Mouse (Mus musculus): ENCODE measurements at regions not wholly inside any gene's neighbourhood (a gene's known extent, or its start where the extent isn't known, plus 50 kb on each side); places are given as distances from the start of the nearest gene placed in this dataset.

DNA sequence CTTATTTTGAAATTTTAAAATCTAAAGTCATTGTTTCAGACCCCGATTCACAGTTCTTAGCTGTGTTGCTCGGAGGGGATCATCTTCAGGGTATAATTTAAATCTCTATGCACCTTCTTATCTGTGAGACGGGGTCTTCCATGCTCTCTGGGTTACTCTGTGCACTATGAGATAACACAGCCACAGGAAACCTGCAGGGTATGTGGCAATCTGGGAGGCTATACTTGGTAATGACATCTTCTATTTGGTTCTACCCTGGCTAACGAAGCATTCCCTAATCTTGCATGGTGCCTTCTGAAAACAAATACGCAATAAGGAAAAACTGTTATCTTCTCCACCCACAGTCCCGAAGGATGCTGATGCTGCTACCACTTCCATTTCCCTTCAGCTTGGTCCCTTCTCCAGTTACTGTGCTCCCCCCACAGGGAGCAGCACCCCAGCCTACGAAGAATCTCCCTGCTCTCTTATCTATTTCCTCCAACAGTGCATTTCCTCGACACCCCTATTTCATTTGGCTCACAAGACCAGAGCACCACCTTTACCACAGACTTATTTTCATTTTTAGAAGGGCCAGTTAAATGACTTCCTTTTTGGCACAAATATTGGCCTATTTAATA lies 378.2 kb downstream of the Gm9195 start:
- Histone ChIP-seq H3K9me3 (replicated peaks) (peaks cover 7% of the 10 kb centered on the region; the same call in 1 of the 2 replicates), H3K27me3 (ENCODE audit: insufficient read depth, low read length) (no peaks in the 10 kb centered on the region), H3K36me3 (replicated peaks) (no peaks in the 10 kb centered on the region), H3K4me3 (ENCODE audit: low read depth, low read length) (no peak overlapping the region), H3K4me1 (ENCODE audit: insufficient read depth, low read depth, low read length) (no peaks in the 10 kb centered on the region)
- ATAC-seq (ENCODE audit: extremely low read depth, insufficient number of reproducible peaks, low FRiP score, poor library complexity, severe bottlenecking) (no peak), DNase-seq (ENCODE audit: low spot score) (no peak)
- TF ChIP-seq GATA2 (IDR thresholded peaks at IDR 0.05; ENCODE audit: borderline replicate concordance, low read depth, low read length) = no peak
- no peak for TF ChIP-seq GATA1 (IDR thresholded peaks at IDR 0.05; ENCODE audit: borderline replicate concordance, low read length)
- TF ChIP-seq TAL1 (conservative IDR thresholded peaks at IDR 0.05; ENCODE audit: low read depth, low read length) = no peak

DNA sequence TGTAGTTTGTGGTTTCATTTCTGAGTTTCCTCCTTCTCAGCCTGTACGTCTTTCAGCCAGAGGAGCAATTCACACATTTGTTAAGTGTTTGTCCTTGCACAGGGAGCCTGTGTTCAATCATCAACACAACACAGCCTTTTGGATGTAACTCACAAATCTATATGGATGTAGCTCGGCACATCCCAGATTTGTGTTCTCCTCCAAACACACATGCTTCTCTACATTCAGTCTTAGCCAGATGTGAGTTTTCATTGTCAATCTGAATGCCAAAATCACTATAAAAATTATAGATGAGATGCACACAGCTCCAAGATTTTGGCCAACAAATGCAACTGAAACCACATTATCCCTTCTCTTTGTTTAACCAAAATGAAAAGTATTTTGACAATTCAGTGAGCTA lies 380.9 kb downstream of the Gm9195 start:
- DNase-seq (ENCODE audit: low spot score) (no peak), ATAC-seq (ENCODE audit: extremely low read depth, insufficient number of reproducible peaks, low FRiP score, poor library complexity, severe bottlenecking) (no peak)
- TF ChIP-seq GATA1 (IDR thresholded peaks at IDR 0.05; ENCODE audit: borderline replicate concordance, low read length) (no peak), GATA2 (IDR thresholded peaks at IDR 0.05; ENCODE audit: borderline replicate concordance, low read depth, low read length) (no peak), CTCF (IDR thresholded peaks at IDR 0.05; ENCODE audit: low read depth, low read length) (no peak), POLR2AphosphoS5 (IDR thresholded peaks at IDR 0.05; ENCODE audit: insufficient replicate concordance, low read depth, low read length) (no peak), TAL1 (conservative IDR thresholded peaks at IDR 0.05; ENCODE audit: low read depth, low read length) (no peak)
- H3K27me3 ChIP-seq (ENCODE audit: insufficient read depth, low read length) = no peaks in the 10 kb centered on the region
- H3K9me3 ChIP-seq (replicated peaks) = peaks cover 8% of the 10 kb centered on the region
- H3K4me1 ChIP-seq (ENCODE audit: insufficient read depth, low read depth, low read length) = no peaks in the 10 kb centered on the region
- no peaks in the 10 kb centered on the region for H3K36me3 ChIP-seq (replicated peaks)
- no peak overlapping the region for H3K4me3 ChIP-seq (ENCODE audit: low read depth, low read length)

DNA sequence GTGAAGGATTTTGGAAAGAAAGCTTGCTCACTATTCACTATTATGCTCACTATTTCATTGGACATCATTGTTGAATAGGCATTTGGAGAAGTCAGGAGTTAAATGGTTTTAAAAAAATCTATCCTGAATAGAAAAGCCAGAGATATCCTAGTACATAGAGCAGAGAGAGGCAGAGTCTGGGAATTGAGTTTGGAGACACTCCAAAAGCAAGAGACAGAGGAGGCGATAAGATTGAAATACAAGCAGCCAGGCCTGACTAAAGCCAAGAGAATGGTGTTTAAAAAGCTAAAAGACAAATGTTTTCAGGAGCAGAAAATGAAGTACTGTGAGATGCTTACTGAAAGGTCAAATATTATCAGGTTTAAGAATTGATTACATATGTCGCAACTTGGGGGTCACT lies 400.1 kb downstream of the Gm9195 start:
- no peaks in the 10 kb centered on the region for H3K4me1 ChIP-seq (ENCODE audit: insufficient read depth, low read depth, low read length)
- no peak for TF ChIP-seq GATA1 (IDR thresholded peaks at IDR 0.05; ENCODE audit: borderline replicate concordance, low read length)
- no peak for TF ChIP-seq POLR2AphosphoS5 (IDR thresholded peaks at IDR 0.05; ENCODE audit: insufficient replicate concordance, low read depth, low read length)
- TF ChIP-seq TAL1 (conservative IDR thresholded peaks at IDR 0.05; ENCODE audit: low read depth, low read length) = no peak
- no peak for TF ChIP-seq CTCF (IDR thresholded peaks at IDR 0.05; ENCODE audit: low read depth, low read length)
- no peak for TF ChIP-seq GATA2 (IDR thresholded peaks at IDR 0.05; ENCODE audit: borderline replicate concordance, low read depth, low read length)
- H3K4me3 ChIP-seq (ENCODE audit: low read depth, low read length) = no peak overlapping the region
- H3K27me3 ChIP-seq (ENCODE audit: insufficient read depth, low read length) = no peaks in the 10 kb centered on the region
- H3K36me3 ChIP-seq (replicated peaks) = no peaks in the 10 kb centered on the region
- H3K9me3 ChIP-seq (replicated peaks) = no peaks in the 10 kb centered on the region
- DNase-seq (ENCODE audit: low spot score) (no peak), ATAC-seq (ENCODE audit: extremely low read depth, insufficient number of reproducible peaks, low FRiP score, poor library complexity, severe bottlenecking) (no peak)

DNA sequence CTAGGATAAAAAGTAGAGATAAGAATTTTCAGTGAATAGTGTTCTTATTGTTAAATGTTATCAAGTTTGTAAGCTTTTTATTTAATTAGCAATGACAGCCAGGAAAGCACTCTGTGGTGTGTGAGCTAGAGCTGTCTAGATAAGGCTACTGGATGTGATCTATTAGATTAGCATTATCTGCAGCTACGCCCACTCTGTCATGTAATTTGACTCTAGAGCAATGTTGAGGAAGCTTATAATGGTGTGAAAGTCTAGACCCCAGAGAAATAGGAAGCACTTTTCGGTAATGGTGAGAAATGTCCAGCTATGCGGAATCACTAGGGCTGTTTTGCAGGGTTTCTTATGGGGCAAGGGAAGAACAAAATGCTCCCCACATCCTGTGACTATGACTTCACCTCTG lies 410.2 kb downstream of the Gm9195 start:
- H3K4me3 ChIP-seq (ENCODE audit: low read depth, low read length) = no peak overlapping the region
- DNase-seq (ENCODE audit: low spot score) (no peak), ATAC-seq (ENCODE audit: extremely low read depth, insufficient number of reproducible peaks, low FRiP score, poor library complexity, severe bottlenecking) (no peak)
- H3K36me3 ChIP-seq (replicated peaks) = no peaks in the 10 kb centered on the region
- H3K9me3 ChIP-seq (replicated peaks) = peaks cover 12% of the 10 kb centered on the region
- no peaks in the 10 kb centered on the region for H3K4me1 ChIP-seq (ENCODE audit: insufficient read depth, low read depth, low read length)
- H3K27me3 ChIP-seq (ENCODE audit: insufficient read depth, low read length) = no peaks in the 10 kb centered on the region
- no peak for TF ChIP-seq TAL1 (conservative IDR thresholded peaks at IDR 0.05; ENCODE audit: low read depth, low read length)
- TF ChIP-seq GATA1 (IDR thresholded peaks at IDR 0.05; ENCODE audit: borderline replicate concordance, low read length) = no peak
- TF ChIP-seq CTCF (IDR thresholded peaks at IDR 0.05; ENCODE audit: low read depth, low read length) = no peak
- TF ChIP-seq POLR2AphosphoS5 (IDR thresholded peaks at IDR 0.05; ENCODE audit: insufficient replicate concordance, low read depth, low read length) = no peak
- no peak for TF ChIP-seq GATA2 (IDR thresholded peaks at IDR 0.05; ENCODE audit: borderline replicate concordance, low read depth, low read length)

DNA sequence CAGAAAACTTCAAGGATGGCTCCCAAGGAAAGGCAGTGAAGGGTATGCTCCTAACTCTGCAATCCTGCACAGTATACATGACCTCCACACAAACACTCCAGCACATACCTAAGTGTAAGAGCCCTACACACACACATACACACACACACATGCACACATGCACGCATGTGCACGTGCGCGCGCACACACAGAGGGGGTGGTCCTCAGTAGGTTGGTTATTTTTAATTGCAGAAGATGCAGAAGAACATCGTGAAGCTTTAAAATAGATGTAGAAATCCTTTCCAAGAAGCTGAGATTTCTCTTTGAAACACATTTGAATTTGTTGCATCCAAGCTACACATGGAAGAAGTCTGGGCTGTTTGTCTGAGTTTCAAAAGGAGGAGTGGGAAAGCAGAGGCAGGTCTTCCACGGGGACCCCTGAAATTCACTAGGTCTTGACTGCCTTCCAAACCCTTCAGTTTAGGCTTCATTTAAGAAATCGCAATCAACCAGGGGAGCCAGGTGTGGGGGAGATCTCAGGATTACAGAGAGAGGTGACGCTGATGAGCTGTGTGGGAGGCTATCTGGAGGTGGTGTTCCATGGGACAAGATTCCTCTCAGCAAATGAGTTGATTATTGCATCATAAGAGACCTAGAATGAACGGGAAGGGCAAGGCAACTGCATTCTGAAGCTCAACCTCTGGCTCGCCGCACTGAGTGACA lies 427.4 kb downstream of the Gm9195 start:
- no peaks in the 10 kb centered on the region for H3K36me3 ChIP-seq (replicated peaks)
- TF ChIP-seq TAL1 (conservative IDR thresholded peaks at IDR 0.05; ENCODE audit: low read depth, low read length) = no peak
- no peak for TF ChIP-seq CTCF (IDR thresholded peaks at IDR 0.05; ENCODE audit: low read depth, low read length)
- no peak for TF ChIP-seq GATA2 (IDR thresholded peaks at IDR 0.05; ENCODE audit: borderline replicate concordance, low read depth, low read length)
- no peak for TF ChIP-seq GATA1 (IDR thresholded peaks at IDR 0.05; ENCODE audit: borderline replicate concordance, low read length)
- DNase-seq (ENCODE audit: low spot score) = no peak
- H3K9me3 ChIP-seq (replicated peaks) = peaks cover 7% of the 10 kb centered on the region; the same call in 1 of the 2 replicates
- H3K4me1 ChIP-seq (ENCODE audit: insufficient read depth, low read depth, low read length) = no peaks in the 10 kb centered on the region
- no peak for ATAC-seq (ENCODE audit: extremely low read depth, insufficient number of reproducible peaks, low FRiP score, poor library complexity, severe bottlenecking)
- no peaks in the 10 kb centered on the region for H3K27me3 ChIP-seq (ENCODE audit: insufficient read depth, low read length)
- no peak overlapping the region for H3K4me3 ChIP-seq (ENCODE audit: low read depth, low read length)

DNA sequence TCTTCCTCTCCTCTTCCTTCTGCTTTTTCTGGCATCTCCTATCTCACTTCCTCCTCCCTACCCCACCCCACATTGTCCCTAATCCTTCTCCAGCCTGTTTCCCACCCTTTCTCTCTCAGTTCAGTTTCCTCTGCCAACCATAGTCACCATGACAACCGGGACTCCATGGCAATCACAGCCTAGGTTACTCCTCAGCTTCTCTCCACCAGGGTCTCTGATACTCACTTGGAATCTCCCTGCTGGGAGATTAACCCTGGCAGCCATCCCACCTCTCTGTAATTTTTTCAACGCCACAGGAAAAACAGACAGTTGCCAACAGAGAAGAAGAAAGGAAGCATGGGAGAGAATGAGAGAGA lies 448.8 kb downstream of the Gm9195 start:
- Histone ChIP-seq H3K4me3 (ENCODE audit: low read depth, low read length) (no peak overlapping the region), H3K4me1 (ENCODE audit: insufficient read depth, low read depth, low read length) (no peaks in the 10 kb centered on the region), H3K9me3 (replicated peaks) (peaks cover 6% of the 10 kb centered on the region), H3K27me3 (ENCODE audit: insufficient read depth, low read length) (no peaks in the 10 kb centered on the region), H3K36me3 (replicated peaks) (no peaks in the 10 kb centered on the region)
- DNase-seq (ENCODE audit: low spot score) (no peak), ATAC-seq (ENCODE audit: extremely low read depth, insufficient number of reproducible peaks, low FRiP score, poor library complexity, severe bottlenecking) (no peak)
- TF ChIP-seq GATA2 (IDR thresholded peaks at IDR 0.05; ENCODE audit: borderline replicate concordance, low read depth, low read length) (no peak), POLR2AphosphoS5 (IDR thresholded peaks at IDR 0.05; ENCODE audit: insufficient replicate concordance, low read depth, low read length) (no peak), GATA1 (IDR thresholded peaks at IDR 0.05; ENCODE audit: borderline replicate concordance, low read length) (no peak), TAL1 (conservative IDR thresholded peaks at IDR 0.05; ENCODE audit: low read depth, low read length) (no peak), CTCF (IDR thresholded peaks at IDR 0.05; ENCODE audit: low read depth, low read length) (no peak)
